Mouse (Mus musculus) testis, adult 2 months (tissue): Measurements from ENCODE around the gene Slc25a13.

ENCODE experiments used
- CTCF ChIP-seq: fragments of 200-500 bp; IDR thresholded peaks from 2 replicates; pipeline ENCODE4 v1.5.1; 2012; ENCODE audit warnings: low read depth, mild to moderate bottlenecking, inconsistent platforms, low read length, moderate library complexity; ENCODE audit not compliant: control insufficient read depth, insufficient read depth, insufficient replicate concordance
- POLR2A ChIP-seq: fragments of 200-500 bp; IDR thresholded peaks from 2 replicates; pipeline ENCODE4 v1.6.1; 2012; ENCODE audit warnings: low read depth, mild to moderate bottlenecking, inconsistent platforms, low read length, moderate library complexity; ENCODE audit not compliant: control insufficient read depth

DNA sequence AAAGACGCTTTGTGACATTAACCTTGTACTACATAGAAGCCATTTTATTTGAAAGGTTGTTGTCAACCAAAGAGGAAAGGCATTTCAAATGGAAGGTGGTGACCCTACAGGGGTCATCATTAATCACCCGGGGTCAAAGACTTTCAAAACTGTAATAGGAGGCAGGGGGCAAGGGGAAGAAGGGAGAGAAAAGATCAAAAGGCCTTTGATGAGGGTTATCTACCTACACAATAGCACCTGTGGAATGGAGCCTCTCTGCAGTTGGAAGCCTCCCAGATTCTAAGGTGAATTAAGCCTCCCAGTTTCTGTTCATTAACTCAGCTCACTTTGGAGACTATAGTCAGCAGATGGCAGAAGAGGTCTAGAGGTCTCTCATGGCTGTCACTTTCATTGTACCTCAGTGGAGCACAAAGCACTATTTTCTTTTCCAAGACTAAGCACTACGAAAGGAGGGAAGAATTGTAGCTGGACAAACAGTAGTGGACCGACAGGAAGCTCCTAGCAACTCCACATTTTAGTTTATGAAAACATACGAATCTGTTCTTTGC lies 109.5 kb downstream of the Slc25a13 start:
- TF ChIP-seq CTCF (no peak), POLR2A (no peak)
